Mouse (Mus musculus) forebrain, embryonic 11.5 days (tissue): Measurements from ENCODE around the gene Gapdh. TPM values are rescaled to one million over a fixed set of nuclear protein-coding genes. Genes with fewer than 3 reads are reported as not detected.

Experiments
- ATAC-seq: fragments of 200-750 bp; cut with Nextera tagmentation; replicated peaks from 2 replicates; pipeline ENCODE4 v1.8.0; 2017; ENCODE audit warnings: moderate TSS enrichment; ENCODE audit not compliant: low FRiP score
- DNase-seq: peaks from one replicate; pipeline ENCODE4 v3.0.0-alpha.2; 2017; ENCODE audit warnings: low spot score
- H3K27ac ChIP-seq: fragments of 300-500 bp; sonication (generic); 2 replicates; pipeline ENCODE4 v1.5.1; 2014; ENCODE audit warnings: low read depth, low read length
- H3K27me3 ChIP-seq: fragments of 300-500 bp; sonication (generic); 2 replicates; pipeline ENCODE4 v1.6.1; 2014; ENCODE audit warnings: mild to moderate bottlenecking, low read length, mixed read lengths; ENCODE audit not compliant: control insufficient read depth, insufficient read depth
- H3K36me3 ChIP-seq: fragments of 300-500 bp; sonication (generic); 2 replicates; pipeline ENCODE4 v1.6.1; 2014; ENCODE audit warnings: mild to moderate bottlenecking, low read length, moderate library complexity, mixed read lengths; ENCODE audit not compliant: control insufficient read depth, insufficient read depth
- H3K4me1 ChIP-seq: fragments of 300-500 bp; sonication (generic); replicated peaks from 2 replicates; pipeline ENCODE4 v1.6.1; 2014; ENCODE audit warnings: low read length, mixed read lengths; ENCODE audit not compliant: control insufficient read depth, insufficient read depth
- H3K4me2 ChIP-seq: fragments of 300-500 bp; sonication (generic); 2 replicates; pipeline ENCODE4 v1.6.1; 2014; ENCODE audit warnings: low read depth, mild to moderate bottlenecking, low read length, moderate library complexity, mixed read lengths; ENCODE audit not compliant: severe bottlenecking
- H3K4me3 ChIP-seq: fragments of 300-500 bp; sonication (generic); 2 replicates; pipeline ENCODE4 v1.5.1; 2014; ENCODE audit warnings: low read depth, low read length
- H3K9ac ChIP-seq: fragments of 300-500 bp; sonication (generic); 2 replicates; pipeline ENCODE4 v1.6.1; 2014; ENCODE audit warnings: low read length
- H3K9me3 ChIP-seq: fragments of 300-500 bp; sonication (generic); 2 replicates; pipeline ENCODE4 v1.6.1; 2016; ENCODE audit warnings: low read length, mixed read lengths; ENCODE audit not compliant: control insufficient read depth
- WGBS: fragments of 180-500 bp; shearing (Covaris S2); extraction: QIAGEN DNeasy Blood & Tissue Kit; methylation state at CpG from one replicate; pipeline ENCODE4 v1.1.7; 2014; 5-methylcytosine and 5-hydroxymethylcytosine counted together
- polyA plus RNA-seq: library from polyadenylated mRNA; unstranded; fragments of >200 nt; fragmentation: Nextera tagmentation; extraction: Ambion mirVana; gene quantifications from 2 replicates; pipeline ENCODE4 v1.2.1, GENCODE M21; 2014

The Gapdh gene
- polyA plus RNA-seq, 1 experiment from 2014 or later: 2,700 TPM

DNA sequence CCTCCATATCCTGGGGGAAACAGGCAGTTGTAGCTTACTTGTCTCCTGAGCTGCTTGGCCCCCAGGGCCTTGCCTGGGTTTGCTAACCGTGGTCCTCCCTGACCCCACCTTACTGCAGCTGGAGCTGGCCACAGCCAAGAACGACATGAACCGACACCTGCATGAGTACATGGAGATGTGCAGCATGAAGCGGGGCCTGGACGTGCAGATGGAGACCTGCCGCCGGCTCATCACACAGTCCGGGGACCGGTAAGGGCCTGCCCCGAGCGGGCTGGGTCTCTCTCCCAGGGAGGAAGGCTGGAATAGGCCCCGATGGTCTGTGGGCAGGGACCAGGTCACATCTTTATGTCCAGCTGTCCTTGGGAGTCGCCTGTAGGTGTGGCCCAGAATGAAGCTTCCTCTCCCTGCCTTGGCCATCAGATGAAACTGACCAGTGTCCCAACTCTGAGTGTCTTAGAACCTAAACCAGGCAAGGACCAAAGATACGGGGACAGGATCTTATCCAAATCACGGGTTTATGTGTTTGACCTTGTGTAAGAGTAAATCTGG lies 7.2 kb downstream of the Gapdh start:
- Histone ChIP-seq H3K4me2 (no peak overlapping the region), H3K4me1 (peaks cover 14% of the 10 kb centered on the region), H3K27me3 (no peaks in the 10 kb centered on the region), H3K27ac (no peak overlapping the region), H3K4me3 (no peak overlapping the region), H3K9me3 (no peaks in the 10 kb centered on the region), H3K9ac (no peak overlapping the region), H3K36me3 (peaks cover 7% of the 10 kb centered on the region; the same call in 1 of the 2 replicates)
- 88% methylated on average over 15 of the region's 15 CpGs for WGBS
- no peak for DNase-seq
- ATAC-seq: no peak

DNA sequence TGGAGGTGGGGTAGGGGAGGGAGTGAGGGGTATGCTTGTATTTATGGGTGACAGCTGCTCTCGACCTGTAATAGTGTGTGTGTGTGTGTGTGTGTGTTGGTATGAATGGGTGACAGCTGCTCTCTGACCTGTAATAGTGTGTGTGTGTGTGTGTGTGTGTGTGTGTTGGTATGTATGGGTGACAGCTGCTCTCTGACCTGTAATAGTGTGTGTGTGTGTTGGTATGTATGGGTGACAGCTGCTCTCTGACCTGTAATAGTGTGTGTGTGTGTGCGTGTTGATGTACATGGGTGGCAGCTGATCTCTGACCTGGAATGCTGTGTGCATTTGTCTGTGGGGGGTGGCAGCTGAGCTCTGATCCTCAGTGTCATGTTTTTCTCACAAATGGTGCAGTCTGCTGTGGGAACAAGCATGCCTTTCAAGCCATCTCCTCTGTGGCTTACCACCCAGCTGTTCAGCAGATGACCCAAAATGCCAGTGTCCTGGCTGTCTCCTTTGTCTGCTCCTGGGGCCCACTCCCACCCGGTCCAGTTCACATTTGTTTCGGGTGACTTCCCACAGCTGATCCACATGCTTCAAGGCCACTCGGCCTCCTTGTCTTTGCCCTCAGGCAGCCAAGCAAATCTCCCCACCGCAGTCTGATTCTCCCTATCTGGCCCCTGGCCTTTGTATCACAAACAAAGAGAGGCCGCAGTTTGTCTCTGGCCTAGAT lies 9.2 kb downstream of the Gapdh start:
- no peak for DNase-seq
- H3K4me2 ChIP-seq: no peak overlapping the region

DNA sequence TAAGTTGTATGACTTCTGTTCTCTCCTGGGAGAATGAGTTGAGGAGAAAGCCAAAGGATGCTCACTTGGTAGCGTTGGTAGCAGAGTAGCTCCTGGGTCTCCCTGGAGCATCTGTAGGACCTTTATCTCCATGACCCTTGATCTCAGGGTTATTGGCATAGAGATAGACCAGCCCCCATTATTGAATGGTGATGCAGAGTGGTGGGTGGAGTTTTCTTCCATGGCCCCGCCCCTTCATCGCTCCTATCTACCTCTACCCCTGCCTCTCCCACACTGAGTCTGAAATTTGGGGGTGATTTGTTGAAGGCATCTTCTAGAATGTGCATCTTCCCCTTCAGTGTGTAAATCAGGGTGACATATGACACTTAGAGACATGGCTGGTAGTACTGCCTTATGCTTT lies 9.8 kb downstream of the Gapdh start:
- no peaks in the 10 kb centered on the region for H3K9me3 ChIP-seq
- DNase-seq (no peak), ATAC-seq (no peak)
- no peak overlapping the region for H3K4me3 ChIP-seq
- no peak overlapping the region for H3K27ac ChIP-seq
- peaks cover 5% of the 10 kb centered on the region; the same call in 1 of the 2 replicates for H3K36me3 ChIP-seq
- H3K4me1 ChIP-seq: peaks cover 5% of the 10 kb centered on the region
- WGBS: 82% methylated on average over 3 of the region's 3 CpGs
- no peak overlapping the region for H3K4me2 ChIP-seq
- H3K27me3 ChIP-seq: no peaks in the 10 kb centered on the region
- H3K9ac ChIP-seq: no peak overlapping the region

More for the DNA sequence above, 9.2 kb downstream of the Gapdh start:
- Histone ChIP-seq H3K27ac (peak overlapping the region; percentile 50), H3K4me3 (no peak overlapping the region), H3K27me3 (no peaks in the 10 kb centered on the region), H3K36me3 (peaks cover 4% of the 10 kb centered on the region; the same call in 1 of the 2 replicates), H3K9ac (no peak overlapping the region), H3K9me3 (no peaks in the 10 kb centered on the region), H3K4me1 (peaks cover 5% of the 10 kb centered on the region)
- 0 out of 2 replicates have a peak, but pooled peaks have one; percentile 15 for ATAC-seq
- WGBS: 34% methylated on average over 7 of the region's 7 CpGs

DNA sequence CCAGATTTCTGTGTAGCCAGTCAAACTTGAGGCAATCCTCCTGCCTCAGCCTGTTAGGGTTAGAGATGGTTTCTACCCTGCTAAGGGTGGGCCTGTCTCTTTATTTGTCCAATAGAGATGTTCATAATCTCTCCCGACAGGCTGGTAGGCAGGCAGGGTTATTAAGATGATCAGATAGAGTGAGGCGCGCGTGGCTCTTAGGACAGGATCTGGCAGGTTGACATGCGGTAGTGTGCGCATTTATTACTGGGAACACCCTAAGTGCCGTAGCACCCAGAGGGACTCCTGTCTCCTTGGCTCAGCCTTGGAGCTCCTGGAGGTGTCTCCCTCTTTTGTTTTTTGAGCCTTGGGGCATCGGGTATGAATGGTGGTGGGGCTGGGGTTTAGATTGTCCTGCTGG lies 11.0 kb downstream of the Gapdh start:
- ATAC-seq: no peak
- Histone ChIP-seq H3K9ac (no peak overlapping the region), H3K4me1 (peaks cover 5% of the 10 kb centered on the region; the same call in 1 of the 2 replicates), H3K36me3 (peaks cover 6% of the 10 kb centered on the region; the same call in 1 of the 2 replicates), H3K27me3 (no peaks in the 10 kb centered on the region), H3K4me2 (no peak overlapping the region), H3K27ac (no peak overlapping the region), H3K4me3 (no peak overlapping the region), H3K9me3 (no peaks in the 10 kb centered on the region)
- 87% methylated on average over 8 of the region's 8 CpGs for WGBS
- no peak for DNase-seq

DNA sequence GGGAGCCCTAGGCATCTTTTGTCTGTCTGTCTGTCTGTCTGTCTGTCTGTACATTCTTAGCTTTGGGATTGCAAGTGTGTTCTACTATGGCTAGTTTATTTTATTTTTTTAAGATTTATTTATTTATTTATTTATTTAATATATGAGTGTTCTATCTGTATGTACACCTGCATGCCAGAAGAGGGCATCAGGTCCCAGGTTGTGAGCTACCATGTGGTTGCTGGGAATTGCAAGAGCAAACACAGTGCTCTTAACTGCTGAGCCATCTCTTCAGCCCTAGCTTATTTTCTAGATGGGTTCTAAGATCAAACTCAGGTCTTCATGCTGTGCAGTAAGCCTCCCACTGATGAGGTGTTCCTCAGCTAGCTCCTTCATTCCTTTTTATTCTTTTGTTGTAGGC lies 11.7 kb downstream of the Gapdh start:
- Histone ChIP-seq H3K4me3 (no peak overlapping the region), H3K27me3 (no peaks in the 10 kb centered on the region), H3K9ac (no peak overlapping the region), H3K36me3 (peaks cover 6% of the 10 kb centered on the region; the same call in 1 of the 2 replicates), H3K27ac (no peak overlapping the region), H3K9me3 (no peaks in the 10 kb centered on the region), H3K4me1 (peaks cover 5% of the 10 kb centered on the region; the same call in 1 of the 2 replicates), H3K4me2 (no peak overlapping the region)
- ATAC-seq (no peak), DNase-seq (no peak)

DNA sequence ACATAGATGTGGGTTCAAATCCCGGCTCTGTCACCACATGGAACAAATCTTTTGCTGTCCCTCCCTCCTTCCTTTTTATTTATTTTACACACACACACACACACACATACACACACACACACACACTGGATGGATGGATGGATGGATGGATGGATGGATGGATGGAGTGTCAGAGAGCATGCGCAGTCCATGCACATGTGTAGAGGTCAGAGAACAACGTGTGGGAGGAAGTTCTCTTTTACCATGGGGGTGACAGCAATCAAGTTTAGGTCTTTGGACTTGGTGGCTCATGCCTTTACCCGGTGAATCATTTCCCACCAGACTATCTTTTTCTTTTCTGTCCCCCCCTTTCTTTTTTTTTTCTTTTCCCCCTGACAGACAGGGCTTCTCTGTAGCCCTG lies 12.6 kb downstream of the Gapdh start:
- no peak overlapping the region for H3K27ac ChIP-seq
- H3K9ac ChIP-seq: no peak overlapping the region
- peaks cover 5% of the 10 kb centered on the region; the same call in 1 of the 2 replicates for H3K4me1 ChIP-seq
- 94% methylated on average over 4 of the region's 4 CpGs for WGBS
- no peak for ATAC-seq
- H3K36me3 ChIP-seq: peaks cover 4% of the 10 kb centered on the region; the same call in 1 of the 2 replicates
- H3K27me3 ChIP-seq: no peaks in the 10 kb centered on the region
- DNase-seq: no peak
- H3K9me3 ChIP-seq: no peaks in the 10 kb centered on the region
- H3K4me2 ChIP-seq: no peak overlapping the region
- H3K4me3 ChIP-seq: no peak overlapping the region

DNA sequence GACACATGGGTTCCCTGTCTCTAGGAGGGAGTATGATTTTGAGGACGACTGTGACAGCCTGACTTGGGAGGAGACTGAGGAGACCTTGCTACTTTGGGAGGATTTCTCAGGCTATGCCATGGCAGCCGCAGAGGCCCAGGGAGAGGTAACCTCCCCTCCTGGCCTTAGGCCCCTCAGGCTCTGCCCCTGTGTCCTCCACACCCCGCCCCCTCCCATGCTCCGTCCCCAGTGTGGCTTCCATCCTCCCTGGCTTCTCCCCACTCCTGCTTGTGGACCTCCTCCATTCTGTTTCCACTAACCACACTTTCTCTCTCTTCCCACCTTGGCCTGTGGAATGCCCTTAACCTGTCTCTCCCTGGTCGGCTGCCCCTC lies 13.3 kb downstream of the Gapdh start:
- Histone ChIP-seq H3K4me2 (no peak overlapping the region), H3K27ac (no peak overlapping the region), H3K27me3 (no peaks in the 10 kb centered on the region), H3K4me1 (peaks cover 5% of the 10 kb centered on the region; the same call in 1 of the 2 replicates), H3K9me3 (no peaks in the 10 kb centered on the region), H3K4me3 (no peak overlapping the region), H3K36me3 (peaks cover 2% of the 10 kb centered on the region; the same call in 1 of the 2 replicates), H3K9ac (no peak overlapping the region)
- WGBS: 82% methylated on average over 5 of the region's 5 CpGs
- ATAC-seq (no peak), DNase-seq (no peak)

DNA sequence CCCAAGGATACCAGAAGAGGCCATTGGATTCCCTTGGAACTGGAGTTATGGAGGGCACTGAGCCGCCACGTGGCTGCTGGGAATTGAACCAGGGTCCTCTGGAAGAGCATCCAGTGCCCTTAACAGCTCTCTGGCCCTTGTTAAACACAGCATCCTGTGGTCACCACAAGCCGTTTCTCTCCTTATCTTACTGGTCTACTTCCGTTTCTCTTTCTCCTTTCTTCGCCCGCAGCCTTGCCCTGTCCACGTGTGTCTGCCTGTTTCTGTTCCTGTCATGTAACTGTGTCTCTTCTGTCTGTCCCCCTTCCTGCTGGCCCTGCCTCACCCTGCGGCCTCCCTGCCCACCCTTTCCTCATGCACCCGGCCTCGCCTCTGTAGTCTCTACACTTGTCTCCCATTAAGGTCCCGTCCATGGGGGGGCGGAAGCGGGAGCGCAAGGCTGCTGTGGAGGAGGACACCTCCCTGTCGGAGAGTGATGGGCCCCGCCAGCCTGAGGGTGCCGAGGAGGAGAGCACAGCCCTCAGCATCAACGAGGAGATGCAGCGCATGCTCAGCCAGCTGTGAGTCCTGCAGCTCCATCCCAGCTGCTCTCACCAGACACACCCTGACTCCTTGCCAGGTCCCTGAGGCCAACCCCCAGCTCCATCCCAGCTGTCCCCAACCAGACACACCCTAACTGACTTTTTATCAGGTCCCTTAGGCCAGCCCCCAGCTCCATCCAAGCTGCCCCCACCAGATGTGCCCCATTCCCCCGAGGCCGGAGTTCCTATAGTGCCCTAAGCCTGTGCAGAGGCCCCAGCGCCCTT lies 13.9 kb downstream of the Gapdh start:
- Histone ChIP-seq H3K36me3 (peaks cover 2% of the 10 kb centered on the region; the same call in 1 of the 2 replicates), H3K27me3 (no peaks in the 10 kb centered on the region), H3K9me3 (no peaks in the 10 kb centered on the region), H3K4me1 (peaks cover 4% of the 10 kb centered on the region; the same call in 1 of the 2 replicates), H3K9ac (no peak overlapping the region), H3K27ac (no peak overlapping the region), H3K4me3 (no peak overlapping the region), H3K4me2 (no peak overlapping the region)
- ATAC-seq (no peak), DNase-seq (no peak)
- 87% methylated on average over 22 of the region's 22 CpGs for WGBS
